Mouse (Mus musculus) C2C12 (cell line): ENCODE data around the gene Cd320.

Source experiments
- CEBPB ChIP-seq: IDR thresholded peaks from one replicate; pipeline ENCODE4 v1.6.1; 2011; ENCODE audit warnings: low read depth, mild to moderate bottlenecking, control low read depth, moderate library complexity
- CTCF ChIP-seq: IDR thresholded peaks from one replicate; pipeline ENCODE4 v1.5.1; 2011; ENCODE audit not compliant: control insufficient read depth, insufficient read depth, insufficient read length
- FOSL1 ChIP-seq: IDR thresholded peaks from one replicate; pipeline ENCODE4 v1.8.0; 2011; ENCODE audit warnings: mild to moderate bottlenecking, low read length; ENCODE audit not compliant: poor library complexity, insufficient read depth, severe bottlenecking
- MAX ChIP-seq: IDR thresholded peaks from one replicate; pipeline ENCODE4 v1.6.1; 2011; ENCODE audit warnings: mild to moderate bottlenecking, control low read depth
- MYOD1 ChIP-seq: IDR thresholded peaks from one replicate; pipeline ENCODE4 v1.6.1; 2011; ENCODE audit warnings: low read depth; ENCODE audit not compliant: control insufficient read depth, insufficient read length
- MYOG ChIP-seq: IDR thresholded peaks from one replicate; pipeline ENCODE4 v1.6.1; 2011; ENCODE audit not compliant: control insufficient read depth, insufficient read length; ENCODE audit errors: extremely low read depth
- USF1 ChIP-seq: IDR thresholded peaks from one replicate; pipeline ENCODE4 v1.6.1; 2011; ENCODE audit warnings: low read depth, mild to moderate bottlenecking, control low read depth, moderate library complexity

DNA sequence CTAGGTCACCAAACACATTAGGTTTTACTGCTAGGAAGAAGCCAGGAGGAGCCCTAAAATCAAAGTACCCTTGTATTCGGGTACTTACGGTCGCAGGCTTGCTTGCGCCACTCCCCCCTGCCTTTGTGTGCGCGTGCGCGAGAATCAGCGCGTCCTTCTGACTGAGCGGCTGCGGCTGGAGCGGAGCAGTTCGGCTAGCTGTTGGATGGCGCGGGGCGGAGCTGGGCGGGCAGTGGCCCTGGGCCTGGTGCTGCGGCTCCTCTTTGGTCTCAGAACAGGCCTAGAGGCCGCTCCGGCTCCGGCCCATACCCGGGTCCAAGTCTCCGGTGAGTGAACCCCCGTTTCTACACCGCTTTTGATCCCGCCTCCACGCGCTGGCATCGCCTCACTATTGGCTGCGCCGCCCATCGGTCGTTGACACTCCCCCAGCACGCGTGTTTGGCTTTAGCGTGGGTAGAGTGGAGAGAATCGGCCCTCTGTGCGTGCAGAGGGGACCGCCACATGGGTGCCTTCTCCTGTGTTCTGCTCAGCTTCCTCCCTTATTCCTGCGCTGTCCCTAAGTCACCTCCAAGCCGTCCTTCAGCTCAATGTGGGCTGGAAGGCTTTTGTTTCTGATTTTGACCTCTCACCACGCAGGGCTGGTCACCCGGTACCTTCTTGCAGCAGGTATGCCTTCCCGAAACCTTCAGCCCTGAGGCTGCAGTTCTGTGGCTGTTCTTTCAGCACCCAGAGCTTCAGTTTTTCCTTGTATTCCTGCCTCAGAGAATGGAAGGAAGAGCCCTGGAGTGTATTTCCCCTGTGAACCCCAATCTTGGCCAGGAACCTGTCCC lies at the start of gene Cd320:
- TF ChIP-seq CTCF = no peak
- no peak for TF ChIP-seq MYOG
- TF ChIP-seq USF1 = no peak
- peak; percentile 60 for TF ChIP-seq CEBPB
- peak; percentile 13 for TF ChIP-seq MAX
- no peak for TF ChIP-seq MYOD1
- no peak for TF ChIP-seq FOSL1
